Mouse (Mus musculus) layer of hippocampus, adult 9-10 months (tissue): ENCODE results near the gene Tcf7l1.

Experiments
- DNase-seq: peaks from one replicate; pipeline ENCODE4 v3.0.0; 2022; ENCODE audit warnings: low spot score

Gene Tcf7l1

DNA sequence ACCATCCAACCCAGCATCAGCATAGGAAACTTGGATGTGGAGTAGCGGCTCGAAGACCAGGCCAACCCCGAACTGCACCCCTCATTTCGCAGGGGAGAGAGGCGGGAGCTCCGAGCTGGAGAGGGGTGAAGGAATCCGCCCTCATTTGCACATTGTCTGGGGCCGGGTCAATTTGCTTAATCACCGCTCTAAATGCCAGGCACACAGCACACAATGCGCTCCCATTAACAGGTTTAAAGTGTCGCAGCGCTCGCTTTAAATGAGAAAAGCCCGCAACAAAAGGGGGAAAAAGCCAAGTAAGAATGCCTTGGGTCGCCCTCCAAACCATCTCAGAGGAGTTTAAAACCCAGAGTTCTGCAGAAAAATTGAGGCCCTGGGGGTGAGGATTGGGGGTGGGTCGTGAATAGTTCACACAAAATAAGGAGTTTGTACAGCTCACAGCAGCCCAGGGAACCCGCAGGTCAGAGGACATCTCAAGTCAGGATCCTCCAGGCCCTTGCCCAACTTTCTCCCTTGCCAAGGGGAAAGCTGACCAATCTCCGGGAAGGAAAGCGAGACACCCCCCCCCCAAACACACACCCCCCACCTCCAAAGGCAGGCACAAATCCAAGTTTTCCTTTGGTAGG lies 1.6 kb downstream of the Tcf7l1 start:
- DNase-seq = no peak

- no peak for DNase-seq
Observed at GRCm38 (mm10) chr6:72783780-72784179, 5.3 kb downstream of the Tcf7l1 start.

- DNase-seq = no peak
Observed at GRCm38 (mm10) chr6:72778779-72779776, 10.0 kb downstream of the Tcf7l1 start.

DNA sequence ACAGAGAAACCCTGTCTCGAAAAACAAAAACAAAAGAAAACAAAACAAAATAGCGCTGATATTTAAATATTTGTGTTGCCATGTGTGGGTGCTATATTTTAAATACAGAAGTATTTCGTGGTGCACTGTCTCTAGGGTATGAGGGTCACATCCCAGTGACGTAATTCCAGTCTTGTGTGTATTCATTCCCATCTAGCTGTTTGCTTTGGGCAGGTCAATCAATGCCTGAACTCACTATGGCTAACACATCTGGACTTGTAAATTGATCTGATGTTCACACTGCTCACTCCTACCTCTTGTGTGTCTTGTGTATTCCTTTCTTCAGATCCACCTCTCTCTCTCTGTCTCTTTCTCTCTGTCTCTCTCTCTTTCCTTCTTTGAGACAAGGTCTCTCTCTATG lies 11.8 kb downstream of the Tcf7l1 start:
- no peak for DNase-seq

DNA sequence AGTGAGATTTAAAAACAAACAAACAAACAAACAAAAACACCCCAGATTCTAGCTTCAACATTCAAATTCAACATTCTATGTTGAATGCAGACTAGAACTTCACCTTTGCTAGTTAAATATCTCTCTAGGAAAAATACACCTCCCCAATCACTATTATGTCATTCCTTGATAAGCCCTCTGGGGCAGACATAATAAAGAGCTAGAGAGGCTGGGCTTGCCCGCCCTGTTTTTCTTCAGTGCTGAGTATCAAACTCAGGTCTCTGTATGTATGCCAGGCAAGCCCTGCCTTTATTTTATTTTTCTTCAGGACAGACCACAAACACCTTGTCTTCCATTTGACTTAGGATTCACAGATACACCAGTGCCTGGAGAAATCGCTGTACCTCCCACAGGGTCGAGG lies 14.8 kb downstream of the Tcf7l1 start:
- DNase-seq = no peak

DNA sequence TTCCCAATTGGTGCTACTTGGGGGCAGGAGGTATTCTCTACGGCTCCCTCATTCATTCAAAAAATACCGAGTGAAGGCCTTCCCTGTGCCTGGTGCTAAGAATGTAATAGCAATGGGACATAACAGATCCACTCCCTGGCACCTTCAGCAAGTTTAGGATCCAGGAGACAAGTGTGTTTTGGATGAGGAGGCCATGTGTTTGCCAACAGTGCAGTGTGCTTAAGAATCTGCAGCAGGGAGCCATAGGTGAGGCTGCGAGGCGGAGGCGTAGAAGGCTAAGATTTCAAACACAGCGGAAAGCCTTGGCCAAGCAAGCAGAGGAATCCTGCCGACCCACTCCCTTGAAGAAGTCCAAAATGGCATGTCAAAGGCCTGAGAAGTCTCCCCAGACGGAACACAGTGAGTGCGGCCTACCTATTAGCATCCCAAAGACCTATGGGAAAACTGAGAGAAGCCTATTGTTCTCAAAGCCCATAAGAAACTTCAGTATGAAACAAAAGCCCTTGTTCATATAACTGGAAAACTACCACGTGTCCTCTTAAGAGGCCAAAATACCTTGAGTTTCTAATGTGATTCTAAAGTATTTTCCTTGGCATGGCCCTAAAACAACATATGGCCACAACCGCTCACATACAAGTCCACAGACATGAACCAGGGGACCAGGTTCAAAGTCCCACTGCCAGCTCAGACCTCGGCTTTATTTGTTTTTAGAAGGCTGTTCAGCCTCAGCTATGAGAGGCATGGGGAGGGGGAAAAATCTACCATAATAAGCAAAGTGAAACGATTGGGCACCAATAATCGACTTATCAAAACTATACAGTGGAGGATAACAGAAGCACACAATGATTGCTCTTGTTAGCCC lies 18.9 kb downstream of the Tcf7l1 start:
- no peak for DNase-seq

- no peak for DNase-seq
Observed at GRCm38 (mm10) chr6:72769343-72769742, 19.7 kb downstream of the Tcf7l1 start.

DNA sequence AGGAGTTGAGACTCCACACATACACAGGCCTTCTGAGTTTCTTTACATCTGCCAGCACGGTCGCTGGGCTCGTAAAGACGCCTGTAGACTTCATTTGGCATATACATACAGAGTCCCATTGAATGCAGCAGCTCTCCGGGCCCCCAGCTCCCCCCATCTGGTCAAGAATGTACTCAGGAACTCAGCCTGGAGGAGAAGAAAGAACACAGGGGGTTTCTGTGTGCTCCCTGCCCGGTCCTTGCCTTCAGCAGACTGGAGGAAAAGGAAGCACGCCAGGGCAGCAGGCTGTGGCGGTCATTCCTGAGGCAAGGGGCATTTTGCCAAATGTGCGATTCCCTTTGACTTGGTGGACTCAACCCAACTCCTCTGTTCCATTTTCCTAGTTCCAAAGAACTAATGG lies 20.2 kb downstream of the Tcf7l1 start:
- DNase-seq = no peak

DNA sequence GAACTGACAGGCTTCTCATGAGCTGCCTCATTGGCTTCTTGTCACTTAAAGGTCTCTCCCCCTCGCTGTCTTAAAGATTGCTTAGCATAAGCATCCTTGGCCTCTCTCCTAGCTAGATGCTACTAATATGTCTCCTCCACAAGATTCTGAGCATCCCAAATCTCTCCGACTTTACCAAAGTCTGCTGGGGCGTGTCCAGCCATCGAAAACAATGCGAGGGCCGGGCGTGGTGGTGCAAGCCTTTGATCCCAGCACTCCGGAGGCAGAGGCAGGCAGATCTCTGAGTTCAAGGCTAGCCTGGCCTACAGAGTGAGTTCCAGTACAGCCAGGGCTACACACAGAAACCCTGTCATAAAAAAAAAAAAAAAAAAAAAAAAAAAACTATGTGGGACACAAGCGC lies 21.0 kb downstream of the Tcf7l1 start:
- no peak for DNase-seq

- DNase-seq = no peak
Observed at GRCm38 (mm10) chr6:72763616-72764015, 25.4 kb downstream of the Tcf7l1 start.

- DNase-seq = no peak
Observed at GRCm38 (mm10) chr6:72761645-72762044, 27.4 kb downstream of the Tcf7l1 start.

DNA sequence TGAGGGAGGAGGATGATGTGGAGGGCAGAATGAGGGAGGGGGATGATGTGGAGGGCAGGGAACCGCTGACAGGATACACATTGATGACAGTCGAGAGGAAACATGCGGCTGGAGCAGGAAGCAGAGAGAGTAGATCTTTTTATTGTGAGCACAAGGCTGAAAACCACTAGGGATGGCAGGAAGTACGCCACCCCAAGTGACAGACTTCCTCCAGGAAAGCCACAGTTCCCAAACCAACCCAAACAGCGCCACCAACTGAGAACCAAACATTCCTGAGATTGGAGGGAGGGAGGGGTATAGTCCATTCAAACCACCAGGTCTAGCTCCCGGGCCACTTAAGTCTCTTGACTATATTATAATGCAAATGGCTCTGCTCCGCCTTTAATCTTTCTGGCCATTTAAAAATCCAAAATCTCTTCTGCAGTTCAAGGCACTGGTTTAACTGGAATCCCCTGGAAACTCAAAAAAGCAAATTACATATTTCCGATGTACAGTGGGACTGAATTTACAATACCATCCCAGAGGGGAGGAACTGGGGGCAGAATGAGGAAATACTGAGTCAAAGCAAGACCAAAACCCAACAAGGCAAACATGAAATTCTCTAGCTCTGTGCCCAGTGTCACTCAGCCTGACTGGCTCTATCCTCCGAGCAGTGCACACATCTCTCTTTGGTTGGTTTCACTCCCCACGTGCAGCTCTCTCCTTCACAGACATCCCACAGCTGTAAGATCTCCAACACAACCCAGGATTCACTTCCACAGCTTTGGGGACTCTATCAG lies 30.6 kb downstream of the Tcf7l1 start:
- DNase-seq = no peak

DNA sequence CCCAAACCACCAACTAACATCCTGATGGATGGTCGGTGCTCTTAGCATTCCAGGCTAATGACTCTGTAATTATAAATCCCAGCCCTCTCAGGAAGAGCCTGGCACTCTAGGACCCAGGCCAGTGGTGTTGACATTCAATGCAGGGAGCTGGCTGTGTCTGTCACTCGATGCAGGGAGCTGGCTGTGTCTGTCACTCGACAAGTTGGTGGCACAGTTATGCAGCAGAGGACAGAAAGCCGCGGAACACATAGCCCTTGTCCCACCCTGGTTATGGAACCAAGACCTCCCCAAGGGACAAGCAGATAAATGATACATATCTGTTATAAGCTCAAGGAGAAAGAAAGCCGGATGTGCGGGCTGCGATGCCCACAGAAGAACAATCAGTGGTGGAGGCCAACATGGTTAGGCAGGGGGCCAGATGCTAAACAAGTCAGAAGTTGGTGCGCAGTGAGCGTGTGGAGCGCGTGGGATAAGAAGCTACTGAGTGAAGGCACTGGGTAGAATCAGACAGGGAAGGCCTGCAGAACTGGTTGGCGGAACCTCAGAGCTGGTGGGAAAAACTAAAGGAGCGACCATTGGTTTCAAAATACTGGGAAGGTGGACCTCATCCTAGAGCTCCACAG lies 33.7 kb downstream of the Tcf7l1 start:
- no peak for DNase-seq

DNA sequence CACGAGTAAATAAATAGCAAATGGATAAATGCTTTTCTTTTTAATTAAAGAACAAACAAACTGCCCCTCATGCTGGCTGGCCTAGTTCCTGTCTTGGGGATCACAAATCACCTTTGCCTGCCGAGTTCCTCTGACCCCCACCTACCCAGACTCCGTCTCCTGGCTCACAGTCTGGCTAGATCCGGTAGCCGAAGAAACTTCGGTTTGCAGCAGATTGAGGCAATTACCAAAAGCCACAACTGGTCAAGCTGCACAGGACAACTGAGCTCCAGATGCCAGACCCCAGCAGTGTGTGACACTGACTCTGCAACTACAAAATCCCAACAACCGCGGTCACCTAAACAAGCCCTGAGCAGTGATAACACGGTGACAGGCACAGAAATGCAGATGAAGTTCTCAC lies 34.8 kb downstream of the Tcf7l1 start:
- no peak for DNase-seq

DNA sequence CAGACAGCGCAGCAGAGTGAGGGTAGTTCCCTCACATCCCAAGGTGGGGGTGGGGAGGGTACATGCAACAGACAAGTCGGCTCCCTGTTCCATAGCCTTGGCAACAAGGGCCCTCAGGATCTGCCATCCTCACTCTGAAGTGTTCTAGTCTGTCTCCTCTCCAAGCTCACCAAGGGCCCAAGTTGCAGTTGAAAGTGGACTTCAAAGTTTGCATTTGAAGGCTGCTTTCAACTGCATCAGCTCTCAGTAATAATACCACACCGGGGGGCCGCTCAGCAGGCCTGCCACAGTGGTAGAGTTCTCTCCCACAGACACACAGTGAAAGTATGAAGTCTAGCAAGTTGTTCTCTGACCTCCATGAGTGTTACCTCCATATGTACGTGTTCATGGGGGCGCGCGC lies 35.3 kb downstream of the Tcf7l1 start:
- no peak for DNase-seq

GRCm38 (mm10) chr6:72752824-72753223 lies 36.2 kb downstream of the Tcf7l1 start:
- no peak for DNase-seq

DNA sequence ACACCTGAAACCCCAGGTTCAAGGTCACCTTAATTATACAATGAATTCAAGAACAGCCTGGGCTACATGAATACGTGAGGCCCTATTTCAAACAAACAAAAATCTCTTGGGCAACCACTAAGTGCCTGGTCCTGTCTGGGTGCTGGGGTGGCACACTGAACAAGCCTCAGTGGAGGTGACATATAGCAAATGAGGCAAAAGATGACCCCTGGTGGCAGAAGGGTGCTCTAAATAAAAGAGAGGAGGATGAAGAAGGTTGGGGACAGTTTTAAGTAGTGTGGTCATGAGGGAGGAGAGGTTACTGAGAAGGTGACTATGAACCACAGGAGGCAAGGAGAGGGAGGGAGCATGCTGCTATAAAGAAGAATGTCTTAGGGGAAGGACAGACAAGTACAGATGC lies 37.8 kb downstream of the Tcf7l1 start:
- no peak for DNase-seq

DNA sequence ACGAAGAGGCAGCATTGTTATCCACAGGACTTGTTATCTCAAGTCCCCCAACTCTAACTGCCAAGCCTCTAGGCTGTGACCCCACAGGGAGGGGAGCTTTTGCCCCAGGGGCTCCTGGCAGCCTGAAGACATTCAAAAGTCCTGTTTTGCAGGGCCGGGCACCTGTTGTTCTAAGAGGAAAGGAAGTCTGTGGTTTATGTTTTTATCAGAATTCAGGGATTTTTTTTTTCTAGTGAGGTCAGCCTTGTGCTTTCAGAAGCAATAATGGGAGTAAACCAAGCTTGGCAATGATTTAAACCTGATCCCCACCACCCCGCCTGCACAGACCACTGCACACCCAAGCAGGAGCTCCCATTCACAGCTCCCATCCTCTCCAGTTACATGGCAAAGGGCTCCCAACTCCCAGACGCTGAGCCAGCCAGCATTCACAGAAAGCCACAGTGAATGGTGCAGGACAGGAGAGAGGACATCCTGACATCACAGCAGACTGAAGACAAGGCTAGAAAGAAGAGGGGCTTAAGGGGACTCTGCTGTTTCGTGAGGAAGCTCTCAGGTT lies 40.1 kb downstream of the Tcf7l1 start:
- DNase-seq = no peak

GRCm38 (mm10) chr6:72748421-72748820 lies 40.6 kb downstream of the Tcf7l1 start:
- no peak for DNase-seq

DNA sequence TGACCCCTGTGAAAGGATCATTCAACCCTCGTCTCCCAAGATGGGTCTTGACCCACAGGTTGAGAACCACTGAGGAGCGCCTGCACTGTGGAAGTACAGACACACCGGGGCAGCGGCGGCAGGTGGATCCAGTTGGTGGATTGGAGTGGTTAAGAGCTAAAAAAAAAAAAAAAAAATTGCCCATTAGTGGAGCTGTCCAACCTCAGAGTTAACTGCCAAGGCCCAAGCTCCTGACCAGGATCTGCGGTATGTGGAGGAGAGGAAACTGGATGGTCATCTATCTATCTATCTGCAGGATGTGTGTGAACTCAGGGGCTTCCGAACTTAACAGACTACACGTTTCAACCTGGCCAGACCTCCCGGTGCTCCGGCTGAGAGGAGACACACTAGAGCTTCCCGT lies 41.2 kb downstream of the Tcf7l1 start:
- no peak for DNase-seq

DNA sequence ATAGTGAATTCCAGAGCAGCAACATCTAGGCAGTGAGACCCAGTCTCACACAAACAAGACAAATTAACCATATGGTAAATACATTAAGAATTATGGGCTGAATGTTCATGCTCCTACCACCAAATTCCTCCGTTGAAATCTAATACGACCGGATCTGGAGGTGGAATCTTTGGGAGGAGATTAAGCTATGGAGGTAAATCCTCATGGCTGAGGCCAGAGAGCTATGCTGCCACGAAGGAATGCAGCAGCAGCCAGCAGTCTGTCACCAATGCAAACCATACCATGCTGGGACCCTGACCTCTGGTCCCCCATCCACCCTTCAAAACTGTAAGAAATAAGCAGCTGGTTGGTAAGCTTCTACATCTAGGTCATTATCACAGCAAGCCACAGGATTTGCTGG lies 41.9 kb downstream of the Tcf7l1 start:
- no peak for DNase-seq
